Mouse (Mus musculus): ENCODE measurements around the gene Klk1b16. TPM values are rescaled to one million over a fixed set of nuclear protein-coding genes. Genes with fewer than 3 reads are reported as not detected.
"Not testable (repeated sequence)": the region's sequence is repeated elsewhere in the genome, so short reads cannot be mapped to it uniquely, and the experiment has no call there.

Klk1b16 gene
- total RNA-seq (2018; cell fraction: chromatin; rRNA removed), result not detected
- total RNA-seq (2018; cell fraction: cytosol; rRNA removed), result not detected
- total RNA-seq (2018; cell fraction: nucleus; rRNA removed), result not detected
- polyA plus RNA-seq (2018), result not detected in 3 replicates

DNA sequence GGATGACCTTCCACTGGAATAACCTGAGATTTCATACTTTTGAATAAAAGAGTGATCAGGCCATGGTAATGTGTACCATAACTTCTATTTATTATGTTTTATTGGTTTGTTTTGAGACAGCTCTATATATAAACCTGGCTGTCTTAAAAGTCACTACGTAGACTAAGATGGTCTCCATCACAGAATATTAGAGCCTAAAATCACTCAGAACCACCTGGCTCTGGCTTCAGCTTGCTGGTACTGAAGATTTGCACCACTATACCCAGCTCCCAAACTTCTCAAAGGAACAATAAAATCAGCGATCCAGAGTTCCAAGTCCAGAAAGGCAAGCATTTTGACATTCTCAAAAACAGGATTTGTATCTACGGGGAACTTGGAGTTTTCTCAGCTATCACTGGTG, at the start of gene Klk1b16:
TSS of gene Klk1b16 (plus strand) at position 301 of the 400 bp plus-strand sequence.
- H3K4me3 ChIP-seq (ENCODE audit: inconsistent target), result no peak within 1 kb of the TSS
- no peaks in the 10 kb centered on the region for H3K36me3 ChIP-seq (ENCODE audit: inconsistent target)
- WGBS (ENCODE audit: missing documents), result 88% methylated on average over 3 of the region's 3 CpGs
- no peak within 1 kb of the TSS for H3K27ac ChIP-seq
- no peaks in the 10 kb centered on the region for H3K79me2 ChIP-seq (ENCODE audit: inconsistent target)

- WGBS (ENCODE audit: missing documents), result 87% methylated on average over 1 of the region's 1 CpGs
- no peak overlapping the region for H3K4me3 ChIP-seq (ENCODE audit: inconsistent target)
Measured at GRCm38 (mm10) chr7:44096111-44096510, 40.5 kb upstream of the Klk1b16 start.

DNA sequence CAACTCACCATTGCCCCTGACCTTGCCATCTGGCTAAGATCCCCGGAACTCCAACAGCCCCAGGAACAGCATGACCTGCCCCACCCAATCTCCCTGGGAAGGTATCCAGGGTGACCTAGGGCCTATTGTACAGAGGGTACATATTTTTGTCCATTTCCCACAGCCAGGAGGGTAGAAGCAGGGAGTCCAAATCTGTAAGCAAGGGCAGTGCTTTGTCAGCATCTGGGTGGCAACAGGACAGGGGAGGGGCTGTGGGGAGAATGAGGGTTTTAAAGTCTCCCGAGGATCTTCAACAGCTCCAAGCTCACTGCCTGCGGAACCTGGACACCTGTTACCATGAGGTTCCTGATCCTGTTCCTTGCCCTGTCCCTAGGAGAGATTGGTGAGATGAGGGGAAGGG, 34.5 kb upstream of the Klk1b16 start, which contains the start of gene Klk1b21:
TSS of gene Klk1b21 (plus strand) at position 301 of the 400 bp plus-strand sequence.
- H3K4me3 ChIP-seq (ENCODE audit: inconsistent target); H3K79me2 ChIP-seq (ENCODE audit: inconsistent target); H3K36me3 ChIP-seq (ENCODE audit: inconsistent target); H3K27ac ChIP-seq: not testable (repeated sequence)
- WGBS (ENCODE audit: missing documents), result 78% methylated on average over 3 of the region's 3 CpGs

More at GRCm38 (mm10) chr7:44096111-44096510, 40.5 kb upstream of the Klk1b16 start:
- Histone ChIP-seq H3K36me3 (ENCODE audit: inconsistent target) (no peaks in the 10 kb centered on the region), H3K27ac (no peak overlapping the region), H3K79me2 (ENCODE audit: inconsistent target) (no peaks in the 10 kb centered on the region)

- Histone ChIP-seq H3K79me2 (ENCODE audit: inconsistent target) (no peaks in the 10 kb centered on the region), H3K27ac (no peak within 1 kb of the TSS), H3K36me3 (ENCODE audit: inconsistent target) (no peaks in the 10 kb centered on the region), H3K4me3 (ENCODE audit: inconsistent target) (no peak within 1 kb of the TSS)
- 65% methylated on average over 4 of the region's 4 CpGs for WGBS (ENCODE audit: missing documents)
Measured at GRCm38 (mm10) chr7:44112373-44112772, 24.2 kb upstream of the Klk1b16 start, which contains the start of gene Klk1b22. Klk1b22 (plus strand) TSS chr7:44112673.

DNA sequence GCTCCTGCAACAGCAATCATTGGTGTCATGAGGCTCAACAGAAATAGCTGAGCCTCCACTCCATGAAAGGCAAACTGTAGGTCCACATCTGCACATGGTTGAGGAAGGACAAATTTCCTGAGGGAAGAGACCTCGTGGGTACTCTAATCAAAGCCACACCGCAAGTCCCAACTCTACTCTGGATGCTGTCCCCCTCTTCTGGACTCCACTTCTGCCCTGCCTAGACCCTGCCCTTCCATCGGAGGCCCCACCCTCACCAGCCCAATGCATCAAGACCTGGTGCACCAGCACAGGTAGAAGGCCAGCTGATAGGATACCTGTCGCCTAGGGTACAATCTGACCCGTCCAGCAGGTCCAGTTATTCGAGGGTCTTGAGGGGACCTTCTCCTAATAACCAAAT, 13.1 kb upstream of the Klk1b16 start:
- 98% methylated on average over 6 of the region's 6 CpGs for WGBS (ENCODE audit: missing documents)
- Histone ChIP-seq H3K4me3 (ENCODE audit: inconsistent target) (no peak overlapping the region), H3K79me2 (ENCODE audit: inconsistent target) (no peaks in the 10 kb centered on the region), H3K36me3 (ENCODE audit: inconsistent target) (no peaks in the 10 kb centered on the region), H3K27ac (no peak overlapping the region)

GRCm38 (mm10) chr7:44179299-44180045, 42.9 kb downstream of the Klk1b16 start:
- Histone ChIP-seq H3K4me3 (ENCODE audit: inconsistent target) (no peak overlapping the region), H3K27ac (no peak overlapping the region), H3K79me2 (ENCODE audit: inconsistent target) (no peaks in the 10 kb centered on the region), H3K36me3 (ENCODE audit: inconsistent target) (no peaks in the 10 kb centered on the region)
- 79% methylated on average over 9 of the region's 9 CpGs for WGBS (ENCODE audit: missing documents)

DNA sequence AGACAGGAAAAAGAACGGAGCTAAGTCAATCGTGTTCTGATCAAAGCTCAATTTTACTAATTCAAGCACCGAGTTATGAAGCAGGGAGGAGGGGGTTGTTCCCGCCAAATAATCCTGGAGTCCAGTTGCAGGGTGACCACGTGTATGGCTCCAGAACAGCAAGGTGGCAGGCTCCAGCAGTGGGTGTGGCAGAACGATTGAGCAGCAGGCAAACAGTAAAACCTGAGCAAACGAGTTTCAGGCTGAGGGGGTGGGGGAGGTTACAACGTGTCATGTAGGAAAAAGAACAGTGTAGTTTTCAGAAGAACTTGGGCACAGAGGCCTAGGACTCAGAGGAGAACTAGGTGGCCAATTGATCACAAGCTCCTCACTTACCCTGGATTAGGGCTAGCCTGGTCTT, 49.9 kb downstream of the Klk1b16 start:
- not testable (repeated sequence) for H3K79me2 ChIP-seq (ENCODE audit: inconsistent target); H3K4me3 ChIP-seq (ENCODE audit: inconsistent target); H3K36me3 ChIP-seq (ENCODE audit: inconsistent target); H3K27ac ChIP-seq
- WGBS (ENCODE audit: missing documents), result 82% methylated on average over 8 of the region's 8 CpGs

DNA sequence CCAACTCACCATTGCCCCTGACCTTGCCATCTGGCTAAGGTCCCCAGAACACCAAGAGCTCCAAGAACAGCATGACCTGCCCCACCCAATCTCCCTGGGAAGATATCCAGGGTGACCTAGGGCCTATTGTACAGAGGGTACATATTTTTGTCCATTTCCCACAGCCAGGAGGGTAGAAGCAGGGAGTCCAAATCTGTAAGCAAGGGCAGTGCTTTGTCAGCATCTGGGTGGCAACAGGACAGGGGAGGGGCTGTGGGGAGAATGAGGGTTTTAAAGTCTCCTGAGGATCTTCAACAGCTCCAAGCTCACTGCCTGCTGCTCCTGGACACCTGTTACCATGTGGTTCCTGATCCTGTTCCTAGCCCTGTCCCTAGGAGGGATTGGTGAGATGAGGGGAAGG, 51.4 kb downstream of the Klk1b16 start, which contains the start of gene Klk1b24:
TSS of gene Klk1b24 (plus strand) at position 301 of the 400 bp plus-strand sequence.
- H3K4me3 ChIP-seq (ENCODE audit: inconsistent target); H3K36me3 ChIP-seq (ENCODE audit: inconsistent target); H3K27ac ChIP-seq; H3K79me2 ChIP-seq (ENCODE audit: inconsistent target): not testable (repeated sequence)

Other genes with a start within 250 kb of the Klk1b16 start
- not detected in 3 replicates for gene Klk15, start 203.0 kb upstream of the Klk1b16 start, polyA plus RNA-seq (2018)
- gene Klk1b8, start 186.1 kb upstream of the Klk1b16 start, polyA plus RNA-seq (2018), result not detected in 3 replicates
- gene Klk1b1, start 170.0 kb upstream of the Klk1b16 start, polyA plus RNA-seq (2018), result 0.91 to 5.8 TPM (median 2.6 TPM) in 3 replicates
- gene Klk1b9, start 160.7 kb upstream of the Klk1b16 start, polyA plus RNA-seq (2018), result 0.40 TPM in 1 of 3 replicates, not detected in the others
- 8.0 to 74.1 TPM (median 17.4 TPM) in 3 replicates for gene Klk1b11, start 140.9 kb upstream of the Klk1b16 start, polyA plus RNA-seq (2018)
- gene Klk1b26, start 124.6 kb upstream of the Klk1b16 start, polyA plus RNA-seq (2018), result not detected in 3 replicates
- gene Klk1b27, start 84.5 kb upstream of the Klk1b16 start, polyA plus RNA-seq (2018), result 0.66 to 0.87 TPM in 2 of 3 replicates, not detected in the other
- gene Klk1b21, start 34.4 kb upstream of the Klk1b16 start, polyA plus RNA-seq (2018), result not detected in 3 replicates
- gene Klk1b22, start 24.1 kb upstream of the Klk1b16 start, polyA plus RNA-seq (2018), result not detected in 3 replicates
- not detected in 3 replicates for gene Klk1b24, start 51.5 kb downstream of the Klk1b16 start, polyA plus RNA-seq (2018)
- not detected in 3 replicates for gene Klk1b3, start 61.4 kb downstream of the Klk1b16 start, polyA plus RNA-seq (2018)
- not detected in 3 replicates for gene Klk1b4, start 70.7 kb downstream of the Klk1b16 start, polyA plus RNA-seq (2018)
- not detected in 3 replicates for gene Klk1b5, start 79.2 kb downstream of the Klk1b16 start, polyA plus RNA-seq (2018)
- 0.30 TPM in 1 of 3 replicates, not detected in the others for gene Klk1, start 88.6 kb downstream of the Klk1b16 start, polyA plus RNA-seq (2018)
- gene Gm36864, start 99.4 kb downstream of the Klk1b16 start, polyA plus RNA-seq (2018), result not detected in 3 replicates
- 0.33 to 0.97 TPM (median 0.36 TPM) in 3 replicates for gene 1700028J19Rik, start 109.9 kb downstream of the Klk1b16 start, polyA plus RNA-seq (2018)
- gene 2410002F23Rik, start 110.0 kb downstream of the Klk1b16 start, polyA plus RNA-seq (2018), result 11.6 to 24.3 TPM (median 20.5 TPM) in 3 replicates
- gene Acp4, start 120.6 kb downstream of the Klk1b16 start, polyA plus RNA-seq (2018), result not detected in 3 replicates
- not detected in 3 replicates for gene Gm15517, start 124.7 kb downstream of the Klk1b16 start, polyA plus RNA-seq (2018)
- 0.06 to 0.12 TPM (median 0.09 TPM) in 3 replicates for gene Clec11a, start 170.1 kb downstream of the Klk1b16 start, polyA plus RNA-seq (2018)
- 0.02 TPM in 1 of 3 replicates, not detected in the others for gene Shank1, start 173.5 kb downstream of the Klk1b16 start, polyA plus RNA-seq (2018)
- gene Syt3, start 247.3 kb downstream of the Klk1b16 start, polyA plus RNA-seq (2018), result 0.11 TPM in 1 of 3 replicates, not detected in the others
- gene 1700008O03Rik, start 249.1 kb downstream of the Klk1b16 start, polyA plus RNA-seq (2018), result 0.16 TPM in 1 of 3 replicates, not detected in the others

Measured in macrophage (primary cell).